Mouse (Mus musculus): ENCODE measurements around the gene Hhipl1.
A peak's percentile ranks its signal among the peaks of the same experiment; 100 is the strongest.

Gene Hhipl1

DNA sequence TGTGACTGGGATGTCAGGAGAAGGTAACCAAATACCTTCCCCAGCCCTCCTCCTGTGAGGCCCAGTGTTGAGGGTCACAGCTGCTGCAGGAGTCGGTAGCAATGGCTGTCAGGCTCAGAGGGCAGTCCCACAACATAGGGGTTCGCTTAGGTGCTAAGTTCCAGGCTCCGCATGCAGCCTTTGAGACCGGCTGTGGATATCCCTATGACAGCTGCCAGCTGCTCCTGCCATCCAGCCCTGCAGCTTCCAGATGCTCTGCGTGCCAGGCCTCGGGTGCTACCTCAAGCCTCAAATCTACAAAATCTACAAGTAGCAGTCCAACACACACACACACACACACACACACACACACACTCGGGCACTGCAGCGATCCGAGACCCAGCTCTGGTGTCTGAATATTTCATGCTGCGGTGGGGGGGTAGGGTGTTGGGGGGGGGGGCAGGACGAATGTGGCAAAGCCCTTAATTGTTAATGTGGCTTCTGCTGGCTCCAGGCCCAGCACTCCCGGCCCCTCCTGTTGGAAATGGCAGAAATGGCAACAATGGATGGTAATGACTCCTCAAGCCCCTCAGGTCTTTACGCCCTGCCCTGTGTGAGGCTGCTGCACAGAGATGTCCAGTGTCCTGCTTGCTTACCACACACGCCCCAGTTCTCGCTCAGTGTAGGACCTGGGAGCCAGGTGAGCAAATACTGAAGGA is 27.7 kb upstream of the Hhipl1 start:
- DNase-seq, result no peak

DNA sequence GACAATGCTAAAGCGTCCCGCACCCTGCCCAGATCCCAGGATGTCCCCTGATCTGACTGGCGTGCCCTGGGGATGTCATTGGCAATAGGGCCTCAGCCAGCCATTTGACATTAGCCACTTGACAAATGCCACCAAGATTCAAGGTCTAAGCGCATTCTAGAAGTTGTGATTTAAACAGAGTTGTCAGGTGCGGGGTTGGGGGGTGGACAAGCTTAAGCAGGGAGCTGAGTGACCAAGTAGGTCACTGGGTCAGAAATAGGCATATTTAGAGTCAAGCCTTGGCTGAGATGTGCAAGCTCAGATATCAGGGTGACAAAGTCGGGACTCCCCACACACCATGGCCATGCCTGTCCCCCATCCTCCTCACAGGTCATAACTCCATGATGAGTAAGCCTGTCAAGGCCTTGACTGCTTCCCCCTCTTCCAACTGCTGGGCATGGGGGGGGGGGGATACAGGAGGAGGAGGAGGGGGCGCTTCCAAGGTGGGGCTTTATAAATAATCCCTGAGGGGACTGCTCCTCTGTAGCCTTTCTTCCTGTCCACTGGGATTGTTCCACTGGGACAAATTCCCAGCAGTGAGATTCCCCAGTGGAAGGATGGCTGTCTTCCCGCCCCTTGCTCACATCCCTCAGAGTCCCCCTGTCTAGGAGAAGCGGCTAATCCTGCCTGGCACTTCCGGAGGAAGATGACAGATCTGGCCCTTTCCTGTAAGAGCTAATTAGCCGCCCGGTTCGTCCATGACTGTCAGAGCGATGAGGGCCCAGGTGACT is 21.4 kb upstream of the Hhipl1 start:
- DNase-seq, result no peak

DNA sequence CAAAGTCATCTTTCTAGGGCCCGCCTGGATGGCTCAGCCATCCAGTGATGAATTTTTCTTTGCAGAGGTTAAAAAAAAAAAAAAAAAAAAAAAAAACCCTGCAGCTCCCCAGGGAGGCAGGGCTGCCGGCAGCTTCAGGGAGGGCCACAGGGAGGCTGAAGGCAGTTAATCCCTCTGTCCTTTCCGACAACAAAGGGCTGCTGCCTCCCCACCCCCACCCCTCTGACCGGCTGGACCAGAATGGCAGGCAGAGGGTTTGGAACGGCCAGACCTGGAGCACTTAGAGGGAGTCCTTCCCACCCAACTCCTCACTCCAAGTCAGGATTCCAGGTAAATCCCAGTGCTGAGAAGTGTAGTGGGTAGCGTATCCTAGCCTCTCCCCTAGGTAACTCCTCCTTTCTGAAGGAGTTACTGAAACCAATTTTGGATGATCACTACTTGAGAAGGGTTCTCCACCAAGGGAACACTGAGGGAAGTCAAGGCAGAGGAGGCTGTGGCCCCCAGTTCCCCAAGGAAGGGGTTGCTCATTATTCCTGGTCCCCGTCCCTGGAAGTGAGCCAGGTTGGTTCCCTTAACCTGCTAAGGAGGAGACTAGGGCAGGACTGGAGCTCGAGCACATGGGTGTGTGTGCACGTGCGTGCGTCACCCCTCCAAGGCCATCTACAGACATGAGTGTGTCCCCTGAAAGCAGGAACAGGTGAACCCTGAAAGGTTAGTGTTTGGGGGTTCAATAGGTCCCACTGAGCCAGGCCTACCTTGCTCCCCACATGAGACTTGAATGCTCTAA is 20.7 kb upstream of the Hhipl1 start:
- no peak for DNase-seq

DNA sequence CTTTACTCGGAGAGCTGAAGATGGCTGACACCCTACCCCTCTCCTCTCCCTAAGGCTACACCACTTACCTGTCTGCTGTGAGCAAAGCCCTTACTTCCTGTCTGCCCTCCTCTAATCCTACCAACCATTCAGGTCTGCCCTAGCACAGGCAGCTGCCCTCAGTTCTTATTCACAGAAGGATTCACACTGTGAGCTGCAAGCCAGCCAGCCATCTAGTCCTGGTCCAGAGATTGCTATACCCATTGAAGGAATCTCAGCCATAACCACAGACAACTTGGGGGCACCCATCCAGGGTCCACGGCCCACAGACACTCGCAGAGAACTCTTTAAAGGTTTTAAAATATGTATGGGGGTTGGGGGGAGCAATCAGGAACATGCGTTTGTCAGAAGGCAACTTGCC is 19.7 kb upstream of the Hhipl1 start:
- no peak for DNase-seq

DNA sequence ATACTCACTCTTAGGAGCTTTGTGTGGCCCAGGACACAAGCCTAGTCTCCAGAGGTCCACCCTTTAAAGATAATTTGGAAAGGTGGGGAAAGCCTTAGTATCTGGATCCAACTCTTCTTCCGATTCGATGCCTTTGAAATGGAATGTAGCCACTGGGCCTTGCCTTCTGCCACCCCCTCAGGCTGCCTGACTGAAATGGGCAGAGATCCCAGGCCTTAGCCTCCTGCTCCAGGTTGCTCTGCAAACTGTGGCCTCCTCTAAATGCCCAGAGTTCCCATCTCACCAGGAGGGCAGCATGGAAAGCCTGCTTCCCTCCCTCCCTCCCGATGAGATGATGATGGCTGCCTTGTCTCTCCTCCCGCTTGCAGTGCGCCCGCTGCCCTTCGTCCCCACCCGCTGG is 19.1 kb upstream of the Hhipl1 start:
- no peak for DNase-seq

DNA sequence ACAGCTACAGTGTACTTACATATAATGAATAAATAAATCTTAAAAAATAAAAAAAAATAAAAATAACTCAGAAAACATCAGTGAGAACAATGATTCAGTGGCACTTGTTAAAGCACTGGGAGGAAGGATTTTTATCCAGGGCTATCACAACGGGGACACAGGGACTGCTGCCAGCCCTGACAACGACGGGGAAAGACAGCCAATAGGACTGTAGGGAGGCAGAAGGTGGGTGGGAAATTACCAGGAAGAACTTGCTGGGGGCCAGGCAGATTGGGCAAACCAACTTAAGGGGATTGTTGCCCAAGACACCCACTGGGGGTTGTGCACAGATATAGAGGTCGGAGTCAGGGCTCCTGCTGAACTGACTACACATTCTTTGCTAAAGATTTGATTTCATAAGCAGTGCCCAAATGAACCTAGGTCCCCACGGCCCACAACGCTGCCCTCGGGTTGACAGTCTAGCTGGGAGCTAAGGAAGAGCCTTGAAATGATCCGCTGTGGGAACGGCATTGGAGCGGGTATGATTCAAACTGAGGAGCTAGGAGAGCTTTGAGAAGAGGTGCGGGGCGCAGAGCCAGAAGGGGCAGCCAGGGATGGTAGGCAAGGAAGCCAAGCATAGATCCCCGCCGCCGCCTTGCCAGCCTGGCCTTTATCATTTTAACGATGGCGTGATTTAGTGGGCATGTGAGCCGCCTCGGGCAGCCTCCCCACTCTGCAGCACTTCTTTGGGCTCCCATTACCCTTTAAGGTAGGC is 17.8 kb upstream of the Hhipl1 start:
- DNase-seq, result no peak

DNA sequence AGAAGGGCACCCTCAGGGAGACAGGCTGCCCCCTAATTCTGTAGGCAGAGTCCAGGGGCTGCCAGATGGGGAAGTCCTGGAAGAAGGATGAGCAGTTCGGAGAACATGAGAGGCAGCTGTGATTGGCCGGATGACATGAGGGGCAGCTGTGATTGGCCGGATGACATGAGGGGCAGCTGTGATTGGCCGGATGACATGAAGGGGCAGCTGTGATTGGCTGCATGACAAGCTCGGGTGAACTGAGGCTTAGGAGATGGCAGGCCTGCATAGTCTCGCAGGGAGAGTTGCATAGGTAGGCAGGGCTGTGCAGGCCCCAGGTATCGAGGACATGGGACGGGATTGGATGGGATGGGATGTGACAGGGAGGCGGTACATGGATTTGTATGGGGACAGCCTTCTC is 13.7 kb upstream of the Hhipl1 start:
- no peak for DNase-seq

DNA sequence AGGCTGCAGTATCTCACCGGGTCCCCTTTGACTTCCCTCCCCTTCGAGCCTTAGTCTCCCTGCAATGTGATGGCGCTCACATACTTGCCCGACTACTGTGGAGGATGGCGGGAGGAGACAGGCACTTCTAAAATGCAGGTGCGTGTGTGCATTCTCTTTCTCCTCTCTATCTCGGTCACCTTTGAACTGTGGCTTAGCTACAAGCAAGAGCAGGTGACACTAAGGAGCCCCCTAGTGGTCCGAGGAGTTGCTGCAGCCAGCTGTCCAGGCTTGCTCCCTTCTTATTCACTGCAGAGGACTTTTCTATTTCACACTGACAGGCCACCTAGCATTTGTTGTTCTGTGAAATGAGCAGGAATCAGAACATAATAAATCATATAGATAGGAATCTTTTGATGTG is 13.1 kb upstream of the Hhipl1 start:
- peak; percentile 80 for DNase-seq

DNA sequence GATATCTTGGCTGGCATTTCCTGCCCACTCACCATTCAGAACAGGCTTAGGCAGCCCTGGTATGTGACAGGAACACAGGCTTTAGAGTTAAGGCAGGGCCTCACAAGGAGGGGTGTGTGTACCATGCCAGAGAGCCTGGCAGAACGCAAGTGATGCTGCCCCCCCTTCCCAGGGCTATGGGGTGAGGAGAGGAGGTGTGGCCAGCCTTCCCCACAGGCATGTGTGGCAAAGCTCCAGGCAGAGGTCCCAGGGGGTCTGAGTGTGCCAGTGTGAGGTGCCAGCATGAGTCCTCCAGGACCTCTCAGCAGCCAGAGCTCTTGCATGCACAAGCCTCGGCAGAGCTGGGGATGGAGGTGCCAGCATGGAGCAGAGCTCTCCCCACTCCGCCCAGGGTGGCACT is 11.4 kb upstream of the Hhipl1 start:
- no peak for DNase-seq

DNA sequence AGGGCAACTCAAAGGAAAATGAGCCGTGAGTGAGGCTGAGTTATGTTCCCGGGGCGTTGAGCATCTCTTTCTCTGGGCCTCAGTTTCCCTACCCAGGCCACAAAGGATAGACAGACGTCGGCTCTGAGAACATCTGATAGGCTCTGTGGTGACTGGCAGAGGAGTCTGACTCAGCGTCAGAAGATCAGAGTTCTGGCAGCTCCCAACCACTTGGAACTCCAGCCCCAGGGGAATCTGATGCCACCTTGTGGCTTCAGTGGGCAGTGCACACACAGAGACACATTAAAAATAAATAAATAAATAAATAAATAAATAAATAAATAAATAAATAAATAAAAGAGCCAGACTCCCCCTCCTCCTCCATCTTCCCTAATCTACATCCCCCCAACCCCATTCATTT is 9.0 kb upstream of the Hhipl1 start:
- DNase-seq, result no peak

DNA sequence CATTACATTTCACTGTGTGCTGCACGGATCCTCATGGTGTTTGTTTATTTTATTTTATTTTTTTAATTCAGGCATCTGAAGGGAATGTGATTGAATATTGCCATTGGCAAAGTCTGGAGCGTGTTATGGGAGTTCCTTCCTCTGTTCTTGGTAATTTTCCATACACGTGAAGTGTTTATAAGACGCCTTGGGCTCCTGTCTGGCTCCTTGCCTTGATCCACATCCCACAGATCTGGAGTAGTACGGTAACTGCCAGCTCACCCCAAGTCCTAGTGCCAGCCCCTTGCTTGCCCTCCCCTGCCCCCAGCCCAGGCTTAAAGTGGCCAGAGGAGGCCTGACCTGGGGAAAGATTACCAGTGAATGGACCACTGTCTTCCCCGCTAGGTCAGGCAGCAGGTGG is 5.1 kb upstream of the Hhipl1 start:
- no peak for DNase-seq

DNA sequence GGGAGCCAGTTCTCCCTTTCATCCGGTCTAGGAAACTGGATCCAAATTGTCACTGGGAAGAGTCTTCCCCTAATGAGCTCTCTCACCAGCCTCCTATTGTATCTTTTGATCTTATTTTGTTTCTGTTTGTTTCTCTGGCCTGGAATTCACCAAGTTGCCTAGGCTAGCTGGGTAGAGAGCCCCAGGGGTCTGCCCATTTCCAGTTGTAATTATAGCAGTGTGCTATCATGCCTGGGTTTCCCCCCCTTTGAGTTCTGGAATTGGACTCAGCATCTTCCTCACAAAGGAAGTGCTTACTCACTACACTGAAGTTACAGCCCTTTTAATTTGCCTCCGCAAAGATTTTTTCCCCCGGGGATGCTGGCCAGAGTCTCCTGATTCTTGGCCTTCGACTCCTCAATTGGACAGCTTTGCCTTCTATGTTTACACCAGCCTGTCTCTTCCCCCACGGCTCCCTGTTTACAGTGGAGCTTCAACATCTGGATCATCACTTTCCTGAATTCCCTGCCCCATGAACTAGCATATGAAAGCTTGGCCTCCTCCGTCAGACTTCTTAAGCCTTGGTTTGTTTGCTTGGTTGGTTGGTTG is 2.2 kb upstream of the Hhipl1 start:
- no peak for DNase-seq

DNA sequence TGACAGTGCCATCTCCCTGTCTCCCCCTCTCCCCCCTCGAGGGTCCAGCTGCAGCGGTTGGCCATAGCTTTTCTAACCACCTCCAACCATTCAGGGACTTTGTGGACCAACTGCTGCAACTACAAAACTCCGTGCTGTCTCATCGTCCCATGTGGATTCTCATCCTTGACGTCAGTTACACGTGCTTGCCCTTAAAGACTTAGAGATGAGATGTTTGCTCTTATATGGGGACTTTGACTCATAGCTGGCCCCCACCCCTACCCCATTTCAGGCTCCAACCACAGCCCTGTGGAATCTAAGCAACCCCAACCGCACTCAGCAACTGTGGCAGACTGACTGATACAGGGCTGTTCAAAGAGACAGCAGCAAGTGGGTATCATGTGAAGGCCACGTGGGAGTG is 898 bp upstream of the Hhipl1 start:
- DNase-seq, result no peak

DNA sequence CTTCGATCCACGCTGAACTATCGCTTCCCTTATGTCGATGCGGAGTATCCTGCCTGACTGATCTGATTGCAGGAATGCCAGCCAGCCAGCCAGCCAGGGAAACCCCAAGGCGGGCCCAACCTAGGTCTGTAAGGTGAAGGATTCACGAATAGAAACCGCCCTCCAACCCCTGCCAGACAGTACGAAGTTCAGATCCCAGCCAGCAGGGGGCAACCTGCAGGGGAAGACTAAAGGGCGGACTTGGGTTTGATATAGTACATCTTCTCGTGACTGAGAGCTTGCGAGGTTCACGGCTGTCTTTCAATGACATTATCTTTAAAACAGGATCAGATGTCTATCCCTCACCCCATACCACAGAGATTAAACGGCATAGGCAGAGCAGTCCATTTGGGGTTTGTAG is 1.5 kb downstream of the Hhipl1 start:
- DNase-seq, result peak; percentile 45

DNA sequence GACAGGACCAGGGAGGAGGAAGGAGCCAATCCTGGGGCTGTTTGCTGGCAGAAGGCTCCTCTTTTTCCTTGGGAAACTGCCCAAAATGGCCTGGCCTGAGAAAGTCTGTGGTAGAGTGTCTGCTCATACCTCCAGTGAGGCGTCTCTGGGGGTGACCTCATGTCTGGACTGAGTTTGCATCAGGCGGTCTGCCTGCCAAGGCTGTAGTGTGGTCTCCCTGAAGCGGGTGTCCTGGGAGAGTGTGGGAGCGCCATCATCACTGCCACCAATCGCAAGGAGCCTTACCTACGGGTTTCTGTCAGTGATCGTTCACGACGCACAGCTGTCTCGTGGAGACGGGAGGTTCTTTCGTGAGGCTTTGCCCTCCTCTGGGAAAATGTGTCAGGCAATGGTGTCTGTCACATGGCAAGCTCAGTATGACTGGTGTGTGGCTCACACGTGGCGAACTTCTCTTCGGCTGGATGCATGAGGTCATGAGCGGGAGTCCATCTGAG is 2.3 kb downstream of the Hhipl1 start:
- DNase-seq, result no peak

DNA sequence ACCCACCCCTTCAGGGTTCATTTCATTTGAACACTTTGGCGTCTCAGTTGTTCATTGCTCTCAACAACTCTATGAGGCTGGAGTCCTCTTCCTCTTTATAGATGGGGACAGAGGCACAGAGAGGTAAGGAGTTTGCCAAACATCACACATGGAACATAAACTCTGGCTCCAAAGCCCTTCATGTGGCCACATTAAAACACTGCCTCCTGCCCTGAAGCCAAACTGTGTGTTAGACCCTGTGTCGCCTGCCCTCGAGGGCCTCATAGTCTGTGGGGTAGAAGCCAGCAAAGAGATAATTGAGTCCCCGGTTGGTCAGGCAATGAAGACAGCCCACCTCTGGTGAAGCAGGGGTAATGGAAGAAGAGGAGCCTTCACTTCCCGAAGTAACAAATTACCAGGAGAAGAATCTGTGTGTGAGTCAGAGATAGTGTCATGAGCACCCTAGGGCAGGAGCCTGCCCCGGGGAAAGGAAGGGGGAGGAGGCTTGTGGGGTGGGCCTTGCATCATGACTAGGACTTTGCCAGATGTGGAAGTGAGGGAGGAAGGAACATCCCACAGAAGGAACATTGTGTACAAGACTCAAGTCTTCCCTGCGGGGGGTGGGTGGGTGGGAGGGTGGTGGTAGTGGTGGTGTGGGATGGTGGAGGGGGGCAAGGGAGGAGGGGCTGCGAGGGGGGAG is 3.2 kb downstream of the Hhipl1 start:
- no peak for DNase-seq

DNA sequence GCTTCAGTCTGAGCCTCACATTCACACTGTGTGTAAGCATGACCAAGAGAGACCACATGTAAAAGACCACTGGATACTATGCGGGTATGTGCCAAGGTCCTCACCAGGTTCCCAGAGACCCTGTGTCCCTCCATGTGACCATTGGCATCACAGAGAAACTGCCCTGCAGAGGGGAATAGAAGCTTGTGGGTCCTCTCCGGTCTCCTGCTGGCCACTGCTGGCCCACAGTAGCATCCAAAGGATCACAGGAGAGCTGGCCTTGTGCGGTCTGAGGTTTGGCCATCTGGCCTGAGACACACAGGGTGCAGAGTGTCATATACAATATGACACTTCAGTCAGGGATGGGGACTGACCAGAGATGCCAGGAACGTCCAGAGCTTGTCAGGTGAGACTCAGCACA is 4.0 kb downstream of the Hhipl1 start:
- no peak for DNase-seq

DNA sequence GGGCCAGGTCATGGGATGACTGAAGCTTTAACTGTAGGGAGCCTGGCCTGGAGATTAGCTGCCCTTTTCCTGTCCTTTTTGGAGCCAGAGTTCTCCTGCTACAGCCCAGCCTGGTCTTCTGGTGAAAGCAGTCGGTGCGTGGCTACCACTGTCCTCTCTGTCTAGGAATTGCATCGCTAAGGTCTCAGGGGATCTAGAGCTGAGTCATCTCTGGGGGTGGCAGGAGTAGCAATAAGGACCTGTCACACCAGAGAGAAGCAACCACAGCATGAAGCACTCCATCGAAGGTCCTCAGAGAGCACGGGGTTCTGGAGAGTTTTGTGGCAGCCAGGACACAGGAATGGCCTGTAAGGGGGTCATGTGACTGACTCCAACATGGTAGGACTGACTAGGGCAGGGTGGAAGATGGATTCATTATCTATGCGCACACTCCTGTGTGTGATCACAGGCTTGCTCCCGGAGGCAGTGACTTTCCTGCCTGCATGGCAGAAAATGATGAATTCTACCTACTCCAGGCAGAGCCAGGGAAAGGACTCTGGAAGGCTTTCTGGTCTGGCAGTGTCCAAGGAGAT is 4.5 kb downstream of the Hhipl1 start:
- no peak for DNase-seq

DNA sequence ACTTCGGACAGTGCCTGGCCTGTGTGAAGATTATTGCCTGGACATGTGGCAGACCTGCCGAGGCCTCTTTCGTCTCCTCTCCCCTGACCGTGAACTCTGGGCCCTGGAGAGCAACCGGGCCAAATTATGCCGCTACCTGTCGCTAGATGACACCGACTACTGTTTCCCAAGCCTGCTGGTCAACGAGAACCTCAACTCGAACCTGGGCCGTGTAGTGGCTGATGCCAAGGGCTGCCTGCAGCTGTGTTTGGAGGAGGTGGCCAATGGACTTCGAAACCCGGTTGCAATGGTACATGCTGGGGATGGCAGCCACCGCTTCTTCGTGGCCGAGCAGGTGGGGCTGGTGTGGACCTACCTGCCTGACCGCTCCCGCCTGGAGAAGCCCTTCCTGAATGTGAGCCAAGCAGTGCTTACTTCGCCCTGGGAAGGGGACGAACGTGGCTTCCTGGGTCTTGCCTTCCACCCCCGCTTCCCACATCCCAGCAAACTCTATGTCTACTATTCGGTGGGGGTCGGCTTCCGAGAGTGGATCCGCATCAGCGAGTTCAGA is 5.7 kb downstream of the Hhipl1 start:
- DNase-seq, result no peak

DNA sequence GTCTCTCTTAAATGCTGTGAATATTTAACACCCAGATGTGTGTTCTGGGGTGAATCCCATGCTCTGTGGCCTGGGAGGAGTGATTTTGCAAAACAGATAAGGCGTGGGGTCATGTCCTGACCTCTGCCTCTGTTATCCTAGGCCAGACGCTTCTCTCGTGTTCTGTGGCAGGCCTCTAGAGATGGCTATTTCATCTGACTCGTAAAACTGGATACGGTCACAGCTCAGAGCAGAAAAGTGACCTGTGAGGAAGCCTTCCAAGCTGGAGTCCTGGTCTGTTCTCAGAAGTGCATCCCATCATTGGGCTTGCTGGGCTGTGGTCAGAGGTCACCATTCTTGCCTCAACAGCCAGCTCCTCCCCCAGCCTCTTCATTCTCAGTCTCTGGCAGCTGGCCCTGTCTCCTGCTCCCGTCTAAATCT is 6.4 kb downstream of the Hhipl1 start:
- DNase-seq, result no peak

DNA sequence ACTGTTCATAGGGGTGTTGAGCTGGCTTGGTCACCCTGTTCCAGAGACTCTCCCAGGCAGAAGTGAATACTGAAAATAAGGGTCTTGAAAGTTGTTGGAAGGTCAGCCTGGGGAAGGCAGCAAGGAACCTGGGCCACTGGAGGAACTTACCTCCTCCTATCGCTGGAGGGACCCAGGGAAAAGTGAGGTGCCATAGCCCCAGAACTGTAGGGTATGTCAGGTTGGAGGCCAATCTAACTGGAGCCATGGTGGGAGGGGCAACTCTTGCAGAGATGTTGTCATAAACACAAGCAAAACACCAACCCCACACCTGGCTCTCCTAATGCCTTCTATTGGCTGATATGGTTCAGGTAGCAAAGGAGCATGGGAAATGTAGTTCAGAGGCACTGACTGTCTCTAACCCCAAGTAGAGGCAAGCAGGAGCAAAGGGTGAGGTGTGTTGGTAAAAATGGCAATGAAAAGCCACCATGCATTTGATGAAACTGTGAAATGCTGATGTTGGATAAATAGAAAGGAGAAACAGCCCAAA is 7.2 kb downstream of the Hhipl1 start:
- DNase-seq, result no peak

Measured in cerebellum, adult 8-10 months (tissue).